Mouse (Mus musculus) right cerebral cortex, adult 18-20 months (tissue): ENCODE results near the gene Nup153.

Experiments
- DNase-seq: peaks from one replicate; pipeline ENCODE4 v3.0.0; 2022; ENCODE audit warnings: mixed read lengths

The Nup153 gene

GRCm38 (mm10) chr13:46727837-46728268, at the start of gene Nup153:
Gene Nup153, minus strand, starts transcription at chr13:46727940.
- DNase-seq = peak; percentile 99

GRCm38 (mm10) chr13:46777461-46777860, 49.7 kb upstream of the Nup153 start:
- no peak for DNase-seq

GRCm38 (mm10) chr13:46776636-46777305, 49.0 kb upstream of the Nup153 start:
- no peak for DNase-seq

DNA sequence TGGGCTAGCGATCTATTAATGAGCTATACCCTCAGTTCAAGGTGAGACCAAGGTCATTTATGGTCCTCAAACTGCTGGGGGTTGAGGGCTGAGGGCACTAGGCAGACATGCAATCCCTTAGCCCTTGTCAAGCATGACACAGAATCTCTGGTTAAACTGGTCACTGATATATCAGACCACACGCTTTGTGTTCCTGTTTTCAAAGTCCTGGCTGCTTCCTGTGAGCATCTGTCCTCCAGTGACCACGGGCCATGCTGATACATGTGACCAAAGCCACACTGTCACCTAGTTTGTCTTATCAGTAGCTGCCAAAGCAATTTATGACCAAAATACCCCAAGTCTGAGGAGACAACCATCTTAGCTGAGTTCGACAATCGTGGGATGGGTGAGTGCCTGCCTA, 47.3 kb upstream of the Nup153 start:
- DNase-seq = no peak

- DNase-seq = no peak
Measured at GRCm38 (mm10) chr13:46772581-46772980, 44.8 kb upstream of the Nup153 start.

- DNase-seq = no peak
Measured at GRCm38 (mm10) chr13:46765361-46765760, 37.6 kb upstream of the Nup153 start.

DNA sequence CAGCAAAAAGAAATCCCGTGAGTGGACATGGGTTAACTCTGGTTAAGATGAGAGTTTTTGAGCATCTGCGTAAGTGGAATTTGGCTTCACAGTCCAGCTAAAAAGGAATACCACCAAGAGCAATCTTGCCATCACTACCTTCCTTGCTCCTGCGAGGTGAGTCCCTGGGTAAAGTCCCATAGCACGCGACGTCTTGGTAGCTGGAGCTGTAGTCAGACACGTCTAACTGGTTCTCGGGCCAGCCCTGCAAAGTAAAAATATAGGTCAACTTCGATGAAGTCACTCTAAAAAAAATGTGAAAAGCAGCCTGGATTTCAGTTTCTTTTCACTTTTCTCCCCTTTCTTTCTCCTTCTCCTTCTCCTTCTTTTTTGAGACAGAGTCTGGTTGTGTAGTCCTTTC, 35.5 kb upstream of the Nup153 start:
- DNase-seq = no peak

GRCm38 (mm10) chr13:46760921-46761320, 33.2 kb upstream of the Nup153 start:
- no peak for DNase-seq

- no peak for DNase-seq
Measured at GRCm38 (mm10) chr13:46759281-46759809, 31.6 kb upstream of the Nup153 start.

DNA sequence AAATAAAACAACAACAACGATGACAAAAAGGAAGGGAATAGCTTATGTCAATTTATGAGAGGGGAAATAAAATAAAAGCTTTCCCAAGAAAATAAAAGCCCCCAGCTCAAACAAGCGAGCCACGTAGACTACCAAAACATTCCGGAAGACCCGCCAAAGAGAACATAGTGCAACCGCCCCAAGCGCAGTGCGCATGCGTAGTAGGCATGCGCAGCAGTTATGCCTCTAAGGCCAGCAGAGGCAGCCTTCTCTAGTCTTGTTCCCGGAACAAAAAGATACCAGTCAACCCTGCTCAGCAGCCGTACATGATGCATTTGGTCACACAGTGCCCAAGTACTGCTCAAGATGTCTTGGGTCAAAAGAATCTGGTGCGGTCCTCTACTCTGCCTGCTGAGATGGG, 30.9 kb upstream of the Nup153 start:
- no peak for DNase-seq

GRCm38 (mm10) chr13:46757946-46758345, 30.2 kb upstream of the Nup153 start:
- DNase-seq = no peak

GRCm38 (mm10) chr13:46753294-46753693, 25.6 kb upstream of the Nup153 start:
- DNase-seq = no peak

GRCm38 (mm10) chr13:46752566-46753229, 25.0 kb upstream of the Nup153 start:
- DNase-seq = no peak

- DNase-seq = no peak
Measured at GRCm38 (mm10) chr13:46748138-46748873, 20.6 kb upstream of the Nup153 start.

DNA sequence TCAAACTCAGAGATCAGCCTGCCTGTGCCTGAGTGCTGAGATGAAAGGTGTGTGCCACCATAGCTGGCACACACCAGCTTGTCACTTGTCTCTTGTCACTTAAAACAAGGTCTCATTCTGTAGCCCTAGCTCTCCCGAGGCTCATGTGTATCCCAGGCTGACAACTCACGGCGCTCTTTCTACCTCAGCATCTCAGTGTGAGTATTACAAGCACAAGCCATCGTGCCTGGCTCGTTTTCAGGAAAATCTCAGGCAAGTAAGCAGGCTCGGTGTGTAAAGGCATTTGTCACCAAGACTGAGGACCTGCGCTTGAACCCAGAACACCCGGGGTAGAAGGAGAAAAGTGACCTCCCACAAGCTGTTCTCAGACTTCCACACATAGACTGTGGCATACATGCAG, 16.1 kb upstream of the Nup153 start:
- DNase-seq = no peak

- peak; percentile 25 for DNase-seq
Measured at GRCm38 (mm10) chr13:46742367-46742766, 14.6 kb upstream of the Nup153 start.

DNA sequence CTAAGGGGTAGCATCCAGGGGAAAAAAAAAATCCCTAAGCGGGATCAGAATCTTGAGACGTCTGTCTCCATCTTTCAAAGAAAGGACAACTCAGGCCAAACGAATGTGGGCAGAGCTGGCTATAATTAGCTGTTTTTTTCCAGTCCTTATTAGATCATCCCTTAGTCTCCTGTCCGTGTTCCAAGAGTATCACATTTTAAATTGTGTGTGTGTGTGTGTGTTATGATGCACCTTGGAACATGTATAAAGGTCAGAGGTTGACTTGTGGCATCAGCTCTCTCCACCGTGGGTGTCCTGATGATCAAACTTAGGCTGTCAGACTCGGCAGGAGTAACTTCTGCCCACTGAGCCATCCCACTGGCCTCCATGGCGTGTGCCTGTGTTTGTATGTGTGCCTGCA, 11.7 kb upstream of the Nup153 start:
- no peak for DNase-seq

DNA sequence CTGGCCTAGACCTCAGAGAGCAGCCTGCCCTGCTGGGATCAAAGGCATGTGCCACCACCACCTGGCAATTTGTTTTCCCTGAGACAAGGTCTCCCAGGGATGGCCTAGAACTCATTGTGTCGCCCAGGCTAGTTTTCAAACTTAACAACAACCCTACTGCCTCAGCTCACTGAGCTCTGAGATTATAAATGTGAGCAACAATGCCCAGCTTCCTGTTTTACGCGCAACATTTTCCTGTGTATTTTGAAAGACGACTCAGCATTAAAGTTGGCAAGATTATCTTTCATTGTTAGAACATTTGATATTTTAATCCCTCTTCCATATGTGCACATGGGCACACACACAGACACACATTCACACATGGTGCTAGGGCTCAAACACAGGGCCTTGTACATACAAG, 9.7 kb upstream of the Nup153 start:
- no peak for DNase-seq

GRCm38 (mm10) chr13:46736479-46736865, 8.7 kb upstream of the Nup153 start:
- no peak for DNase-seq

GRCm38 (mm10) chr13:46735808-46736478, 8.2 kb upstream of the Nup153 start:
- DNase-seq = peak; percentile 32

DNA sequence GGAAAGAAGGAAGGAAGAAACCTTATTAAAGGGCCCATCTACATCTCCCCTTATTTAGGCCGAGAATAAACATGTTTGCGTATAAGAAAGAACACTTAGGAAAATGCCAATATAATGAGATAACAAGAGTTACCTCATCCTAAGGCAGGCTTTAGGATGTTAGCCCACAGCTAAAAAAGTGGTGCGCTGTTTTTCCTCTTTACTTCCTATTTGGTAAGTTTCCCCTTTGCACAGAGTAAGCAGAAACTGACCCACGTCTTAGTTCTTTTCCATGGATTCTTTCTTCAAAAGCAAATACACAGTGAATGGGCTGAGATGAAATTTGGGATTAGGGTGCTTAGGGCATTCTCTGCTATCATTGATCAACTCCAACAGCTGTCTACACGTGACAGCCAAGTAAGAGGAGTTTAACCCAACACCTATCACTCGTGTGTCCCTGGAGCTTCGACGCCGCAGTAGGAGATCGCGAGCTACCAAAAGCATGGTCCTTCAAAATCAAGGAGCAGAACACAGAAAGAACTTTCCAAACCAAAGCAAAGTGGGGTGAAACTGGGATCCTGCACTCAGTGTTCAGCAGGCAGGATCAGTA, 7.6 kb upstream of the Nup153 start:
- no peak for DNase-seq

GRCm38 (mm10) chr13:46729998-46730397, 2.3 kb upstream of the Nup153 start:
- DNase-seq = no peak

- no peak for DNase-seq
Measured at GRCm38 (mm10) chr13:46728411-46728810, 671 bp upstream of the Nup153 start.
